Mouse (Mus musculus): ENCODE measurements around the gene Strada. TPM values are rescaled to one million over a fixed set of nuclear protein-coding genes. Genes with fewer than 3 reads are reported as not detected.

Gene Strada
- total and polyA plus RNA-seq, 2 experiments, result 1.8 to 3.9 TPM

DNA sequence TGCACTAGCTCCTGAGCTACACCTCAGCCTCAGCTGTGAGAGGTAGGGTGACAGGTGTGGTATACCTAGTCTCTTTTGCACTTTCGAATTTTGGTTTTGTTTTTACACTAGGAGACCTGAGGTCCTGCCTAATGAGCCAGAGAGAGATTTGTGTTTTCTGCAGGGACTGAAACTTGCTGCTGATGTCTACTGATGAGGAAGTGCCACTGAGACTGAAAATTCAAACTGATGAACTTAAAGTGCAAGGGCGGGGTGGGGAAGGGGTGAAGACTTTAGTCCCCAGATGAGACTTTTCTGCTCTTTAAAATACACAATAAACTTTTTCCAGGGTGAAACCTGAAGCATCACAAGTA lies 21.5 kb downstream of the Strada start:
- H3K79me2 ChIP-seq (ENCODE audit: control insufficient read depth, insufficient read depth, low read length), result no peaks in the 10 kb centered on the region
- no peak overlapping the region for H3K27ac ChIP-seq (replicated peaks; ENCODE audit: insufficient read depth, low read depth, low read length)
- H3K36me3 ChIP-seq (ENCODE audit: control insufficient read depth, insufficient read depth, low read length), result peaks cover 2% of the 10 kb centered on the region; the same call in 1 of the 2 replicates
- no peak overlapping the region for H3K9ac ChIP-seq (ENCODE audit: low read depth, low read length)
- H3K27me3 ChIP-seq (ENCODE audit: control insufficient read depth, insufficient read depth, low read length), result no peaks in the 10 kb centered on the region
- no peak for DNase-seq (ENCODE audit: extremely low read depth, low read depth, low spot score)
- 84% methylated on average over 2 of the region's 2 CpGs for WGBS
- H3K4me3 ChIP-seq (ENCODE audit: insufficient read depth, low read depth, low read length), result no peak overlapping the region
- no peaks in the 10 kb centered on the region for H3K4me1 ChIP-seq (ENCODE audit: control insufficient read depth, insufficient read depth, low read length)
- TF ChIP-seq POLR2A (IDR thresholded peaks at IDR 0.05; ENCODE audit: extremely low read depth, insufficient read depth, low read length) (no peak), CTCF (IDR thresholded peaks at IDR 0.05; ENCODE audit: low read depth, low read length) (no peak)

DNA sequence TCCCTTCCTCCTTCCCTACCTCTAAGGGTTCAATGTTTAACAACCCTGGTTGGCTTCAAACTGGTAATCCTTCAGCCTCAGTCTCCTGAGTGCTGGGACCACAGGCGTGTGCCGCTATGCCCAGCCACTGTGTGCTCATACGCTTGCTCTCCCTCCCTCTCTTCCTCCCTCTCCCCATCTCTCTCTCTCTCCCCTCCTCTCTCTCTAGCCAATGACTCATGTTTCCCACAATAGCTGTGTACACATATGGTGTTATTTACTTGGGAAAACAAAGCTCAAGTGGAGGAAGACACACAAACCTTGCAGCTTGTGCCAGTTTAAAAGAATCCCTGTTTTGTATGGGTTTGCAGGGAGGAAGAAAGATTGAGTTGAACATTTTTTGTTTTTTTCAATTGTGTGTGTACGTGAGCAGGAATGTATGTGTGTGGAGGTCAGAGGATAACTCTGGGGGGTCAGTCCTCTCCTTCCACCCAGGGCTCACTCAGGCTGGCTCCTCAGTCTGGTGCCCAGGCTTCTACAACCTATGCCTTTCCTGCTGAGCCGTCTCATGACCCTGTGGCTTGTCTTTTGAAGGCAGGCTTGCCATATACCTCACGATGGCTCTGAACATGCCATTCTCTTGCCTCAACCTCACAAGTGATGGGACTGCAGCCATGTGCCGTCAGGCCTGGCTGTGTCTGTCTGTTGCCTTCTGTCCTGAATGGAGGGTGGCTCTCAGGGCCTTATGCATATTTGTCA lies 22.1 kb downstream of the Strada start:
- no peak for DNase-seq (ENCODE audit: extremely low read depth, low read depth, low spot score)
- Histone ChIP-seq H3K36me3 (ENCODE audit: control insufficient read depth, insufficient read depth, low read length) (peaks cover 2% of the 10 kb centered on the region; the same call in 1 of the 2 replicates), H3K4me1 (ENCODE audit: control insufficient read depth, insufficient read depth, low read length) (no peaks in the 10 kb centered on the region), H3K9ac (ENCODE audit: low read depth, low read length) (no peak overlapping the region), H3K4me3 (ENCODE audit: insufficient read depth, low read depth, low read length) (no peak overlapping the region), H3K79me2 (ENCODE audit: control insufficient read depth, insufficient read depth, low read length) (no peaks in the 10 kb centered on the region), H3K27ac (replicated peaks; ENCODE audit: insufficient read depth, low read depth, low read length) (no peak overlapping the region), H3K27me3 (ENCODE audit: control insufficient read depth, insufficient read depth, low read length) (no peaks in the 10 kb centered on the region)
- 87% methylated on average over 7 of the region's 7 CpGs for WGBS
- TF ChIP-seq POLR2A (IDR thresholded peaks at IDR 0.05; ENCODE audit: extremely low read depth, insufficient read depth, low read length), result no peak
- no peak for TF ChIP-seq CTCF (IDR thresholded peaks at IDR 0.05; ENCODE audit: low read depth, low read length)

DNA sequence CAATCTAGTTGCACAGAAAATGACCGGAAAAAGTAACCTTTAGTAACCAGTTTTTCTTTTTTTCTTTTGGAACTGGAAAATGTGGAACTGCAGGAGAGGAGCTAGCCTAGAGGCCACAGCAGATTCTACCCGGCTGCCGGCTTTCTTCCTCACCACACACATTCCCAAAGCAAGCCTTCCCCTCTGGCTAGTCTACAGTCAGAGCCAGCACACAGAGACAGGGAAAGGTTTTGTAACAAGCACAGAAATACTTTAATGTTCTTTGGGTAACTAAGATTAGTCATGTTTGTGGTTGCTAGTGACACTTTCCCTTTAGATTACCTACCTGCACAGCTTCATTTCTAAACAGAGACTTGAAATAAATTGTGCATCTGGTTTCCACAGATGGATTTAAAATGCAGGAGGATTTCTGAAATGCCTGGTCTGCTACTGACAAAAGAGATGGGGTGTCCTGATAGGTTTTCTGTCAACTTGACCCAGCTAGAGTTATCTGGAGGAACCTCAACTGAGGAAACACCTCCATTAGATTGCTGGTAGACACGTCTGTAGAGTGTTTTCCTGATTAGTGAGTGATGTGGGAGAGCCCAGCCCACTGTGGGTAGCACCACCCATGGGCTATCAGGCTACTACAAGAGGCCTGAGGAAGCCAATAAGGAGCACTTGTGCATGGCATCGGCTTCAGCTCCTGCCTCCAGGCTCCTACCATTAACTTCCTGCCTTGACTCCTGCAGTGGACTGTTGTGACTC lies 23.8 kb downstream of the Strada start:
- no peaks in the 10 kb centered on the region for H3K27me3 ChIP-seq (ENCODE audit: control insufficient read depth, insufficient read depth, low read length)
- no peak for TF ChIP-seq POLR2A (IDR thresholded peaks at IDR 0.05; ENCODE audit: extremely low read depth, insufficient read depth, low read length)
- TF ChIP-seq CTCF (IDR thresholded peaks at IDR 0.05; ENCODE audit: low read depth, low read length), result no peak
- no peaks in the 10 kb centered on the region for H3K36me3 ChIP-seq (ENCODE audit: control insufficient read depth, insufficient read depth, low read length)
- H3K79me2 ChIP-seq (ENCODE audit: control insufficient read depth, insufficient read depth, low read length), result no peaks in the 10 kb centered on the region
- no peak overlapping the region for H3K9ac ChIP-seq (ENCODE audit: low read depth, low read length)
- H3K4me3 ChIP-seq (ENCODE audit: insufficient read depth, low read depth, low read length), result no peak overlapping the region
- H3K27ac ChIP-seq (replicated peaks; ENCODE audit: insufficient read depth, low read depth, low read length), result no peak overlapping the region
- DNase-seq (ENCODE audit: extremely low read depth, low read depth, low spot score), result no peak
- H3K4me1 ChIP-seq (ENCODE audit: control insufficient read depth, insufficient read depth, low read length), result no peaks in the 10 kb centered on the region
- WGBS, result 71% methylated on average over 5 of the region's 5 CpGs

DNA sequence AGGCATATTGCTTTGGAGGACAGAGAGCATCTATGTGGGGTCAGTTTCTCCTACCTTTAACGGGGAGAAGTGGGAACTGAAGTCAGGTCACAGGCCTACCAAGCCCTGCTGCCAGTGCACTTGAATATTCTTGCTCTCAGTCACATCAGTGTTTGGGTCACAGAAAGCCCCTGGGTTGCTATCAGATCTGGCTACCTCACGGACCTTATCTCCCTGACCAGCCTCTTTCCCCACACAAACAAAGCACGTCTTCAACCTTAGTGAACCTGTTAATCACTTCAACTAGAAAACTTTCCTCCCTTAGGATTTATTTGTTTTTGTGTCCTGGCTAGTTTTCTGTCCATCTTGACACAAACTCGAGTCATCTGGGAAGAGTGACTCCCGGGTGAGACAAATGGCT lies 25.6 kb downstream of the Strada start:
- H3K9ac ChIP-seq (ENCODE audit: low read depth, low read length), result no peak overlapping the region
- 85% methylated on average over 5 of the region's 5 CpGs for WGBS
- no peaks in the 10 kb centered on the region for H3K27me3 ChIP-seq (ENCODE audit: control insufficient read depth, insufficient read depth, low read length)
- DNase-seq (ENCODE audit: extremely low read depth, low read depth, low spot score), result no peak
- no peaks in the 10 kb centered on the region for H3K79me2 ChIP-seq (ENCODE audit: control insufficient read depth, insufficient read depth, low read length)
- no peak overlapping the region for H3K4me3 ChIP-seq (ENCODE audit: insufficient read depth, low read depth, low read length)
- no peaks in the 10 kb centered on the region for H3K4me1 ChIP-seq (ENCODE audit: control insufficient read depth, insufficient read depth, low read length)
- no peak overlapping the region for H3K27ac ChIP-seq (replicated peaks; ENCODE audit: insufficient read depth, low read depth, low read length)
- no peak for TF ChIP-seq POLR2A (IDR thresholded peaks at IDR 0.05; ENCODE audit: extremely low read depth, insufficient read depth, low read length)
- no peak for TF ChIP-seq CTCF (IDR thresholded peaks at IDR 0.05; ENCODE audit: low read depth, low read length)
- H3K36me3 ChIP-seq (ENCODE audit: control insufficient read depth, insufficient read depth, low read length), result no peaks in the 10 kb centered on the region

DNA sequence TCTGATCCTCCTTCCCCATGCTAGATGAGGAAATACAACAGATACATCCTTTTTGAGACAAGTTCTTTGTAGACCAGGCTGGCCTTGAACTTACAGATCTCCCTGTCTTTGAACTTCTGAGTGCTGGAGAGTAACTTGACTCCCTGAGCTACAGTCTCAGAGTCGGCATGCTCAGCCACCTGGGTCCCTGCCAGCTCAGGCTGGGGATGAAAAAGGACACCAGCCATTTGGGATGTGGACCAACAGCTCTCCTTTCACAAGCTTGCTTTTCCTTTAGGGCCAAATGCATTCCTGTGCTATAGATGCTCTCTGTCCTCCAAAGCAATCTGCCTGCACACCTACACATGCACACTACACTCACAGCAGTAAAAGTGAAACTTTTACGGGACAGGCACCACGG lies 26.9 kb downstream of the Strada start:
- H3K9ac ChIP-seq (ENCODE audit: low read depth, low read length), result no peak overlapping the region
- H3K4me3 ChIP-seq (ENCODE audit: insufficient read depth, low read depth, low read length), result no peak overlapping the region
- no peaks in the 10 kb centered on the region for H3K36me3 ChIP-seq (ENCODE audit: control insufficient read depth, insufficient read depth, low read length)
- no peaks in the 10 kb centered on the region for H3K79me2 ChIP-seq (ENCODE audit: control insufficient read depth, insufficient read depth, low read length)
- H3K4me1 ChIP-seq (ENCODE audit: control insufficient read depth, insufficient read depth, low read length), result no peaks in the 10 kb centered on the region
- H3K27me3 ChIP-seq (ENCODE audit: control insufficient read depth, insufficient read depth, low read length), result no peaks in the 10 kb centered on the region
- TF ChIP-seq CTCF (IDR thresholded peaks at IDR 0.05; ENCODE audit: low read depth, low read length) (no peak), POLR2A (IDR thresholded peaks at IDR 0.05; ENCODE audit: extremely low read depth, insufficient read depth, low read length) (no peak)
- no peak for DNase-seq (ENCODE audit: extremely low read depth, low read depth, low spot score)
- 56% methylated on average over 3 of the region's 3 CpGs for WGBS
- no peak overlapping the region for H3K27ac ChIP-seq (replicated peaks; ENCODE audit: insufficient read depth, low read depth, low read length)

DNA sequence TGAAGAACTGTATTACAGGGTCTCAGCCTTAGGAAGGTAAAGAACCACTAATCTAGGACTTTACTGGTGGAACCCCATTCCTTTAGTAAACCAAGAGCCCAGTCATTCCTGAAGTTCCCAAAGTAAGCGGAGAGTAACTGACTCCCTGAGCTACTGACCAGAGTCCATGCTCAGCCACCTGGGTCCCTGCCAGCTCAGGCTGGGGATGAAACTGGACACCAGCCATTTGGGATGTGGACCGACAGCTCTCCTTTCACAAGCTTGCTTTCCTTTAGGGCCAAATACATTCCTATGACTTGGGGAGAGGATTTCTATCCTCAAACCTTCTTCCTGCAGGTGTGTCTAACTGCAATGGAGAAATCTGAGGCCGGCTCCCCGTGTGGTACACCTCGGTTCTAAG lies 27.6 kb downstream of the Strada start:
- WGBS, result 51% methylated on average over 5 of the region's 5 CpGs
- DNase-seq (ENCODE audit: extremely low read depth, low read depth, low spot score), result peak; percentile 77
- no peaks in the 10 kb centered on the region for H3K36me3 ChIP-seq (ENCODE audit: control insufficient read depth, insufficient read depth, low read length)
- no peak overlapping the region for H3K9ac ChIP-seq (ENCODE audit: low read depth, low read length)
- no peaks in the 10 kb centered on the region for H3K27me3 ChIP-seq (ENCODE audit: control insufficient read depth, insufficient read depth, low read length)
- H3K4me3 ChIP-seq (ENCODE audit: insufficient read depth, low read depth, low read length), result no peak overlapping the region
- no peaks in the 10 kb centered on the region for H3K79me2 ChIP-seq (ENCODE audit: control insufficient read depth, insufficient read depth, low read length)
- TF ChIP-seq CTCF (IDR thresholded peaks at IDR 0.05; ENCODE audit: low read depth, low read length), result no peak
- no peak for TF ChIP-seq POLR2A (IDR thresholded peaks at IDR 0.05; ENCODE audit: extremely low read depth, insufficient read depth, low read length)
- no peaks in the 10 kb centered on the region for H3K4me1 ChIP-seq (ENCODE audit: control insufficient read depth, insufficient read depth, low read length)
- H3K27ac ChIP-seq (replicated peaks; ENCODE audit: insufficient read depth, low read depth, low read length), result no peak overlapping the region
